Mouse (Mus musculus): Measurements from ENCODE around the gene Nepn.
"Not testable (repeated sequence)": the region's sequence is repeated elsewhere in the genome, so short reads cannot be mapped to it uniquely, and the experiment has no call there.

The Nepn gene

GRCm38 (mm10) chr10:52388922-52389430 is at the start of gene Nepn:
TSS of gene Nepn (plus strand) at chr10:52388972.
- DNase-seq (ENCODE audit: low spot score), result no peak

GRCm38 (mm10) chr10:52343324-52343723 is 45.4 kb upstream of the Nepn start:
- not testable (repeated sequence) for DNase-seq (ENCODE audit: low spot score)

- no peak for DNase-seq (ENCODE audit: low spot score)
Observed at GRCm38 (mm10) chr10:52353184-52353583, 35.6 kb upstream of the Nepn start.

GRCm38 (mm10) chr10:52358467-52358866 is 30.3 kb upstream of the Nepn start, which contains the start of gene Gm26741:
TSS of gene Gm26741 (plus strand) at chr10:52358767.
- no peak for DNase-seq (ENCODE audit: low spot score)

- no peak for DNase-seq (ENCODE audit: low spot score)
Observed at GRCm38 (mm10) chr10:52360241-52360735, 28.5 kb upstream of the Nepn start.

- no peak for DNase-seq (ENCODE audit: low spot score)
Observed at GRCm38 (mm10) chr10:52360862-52361609, 27.7 kb upstream of the Nepn start.

GRCm38 (mm10) chr10:52368376-52368775 is 20.4 kb upstream of the Nepn start:
- DNase-seq (ENCODE audit: low spot score), result no peak

- DNase-seq (ENCODE audit: low spot score), result no peak
Observed at GRCm38 (mm10) chr10:52373834-52374233, 14.9 kb upstream of the Nepn start.

GRCm38 (mm10) chr10:52374651-52375050 is 14.1 kb upstream of the Nepn start:
- DNase-seq (ENCODE audit: low spot score), result no peak

GRCm38 (mm10) chr10:52376422-52376821 is 12.3 kb upstream of the Nepn start:
- no peak for DNase-seq (ENCODE audit: low spot score)

- DNase-seq (ENCODE audit: low spot score), result no peak
Observed at GRCm38 (mm10) chr10:52377813-52378212, 11.0 kb upstream of the Nepn start.

GRCm38 (mm10) chr10:52381321-52381801 is 7.4 kb upstream of the Nepn start:
- DNase-seq (ENCODE audit: low spot score), result peak; percentile 35

- peak; percentile 98 for DNase-seq (ENCODE audit: low spot score)
Observed at GRCm38 (mm10) chr10:52381845-52382591, 6.8 kb upstream of the Nepn start, which contains the start of gene Gopc. TSS of gene Gopc (minus strand) at chr10:52382124.

GRCm38 (mm10) chr10:52383022-52383421 is 5.8 kb upstream of the Nepn start:
- no peak for DNase-seq (ENCODE audit: low spot score)

GRCm38 (mm10) chr10:52383522-52383921 is 5.2 kb upstream of the Nepn start:
- DNase-seq (ENCODE audit: low spot score), result no peak

GRCm38 (mm10) chr10:52384823-52385610 is 3.8 kb upstream of the Nepn start:
- peak; percentile 60 for DNase-seq (ENCODE audit: low spot score)

GRCm38 (mm10) chr10:52387192-52387591 is 1.6 kb upstream of the Nepn start:
- no peak for DNase-seq (ENCODE audit: low spot score)

GRCm38 (mm10) chr10:52389438-52389837 is 666 bp downstream of the Nepn start:
- no peak for DNase-seq (ENCODE audit: low spot score)

GRCm38 (mm10) chr10:52391208-52391607 is 2.4 kb downstream of the Nepn start:
- no peak for DNase-seq (ENCODE audit: low spot score)

GRCm38 (mm10) chr10:52396647-52397046 is 7.9 kb downstream of the Nepn start:
- no peak for DNase-seq (ENCODE audit: low spot score)

- DNase-seq (ENCODE audit: low spot score), result no peak
Observed at GRCm38 (mm10) chr10:52398715-52399114, 9.9 kb downstream of the Nepn start.

- DNase-seq (ENCODE audit: low spot score), result no peak
Observed at GRCm38 (mm10) chr10:52399722-52400121, 10.9 kb downstream of the Nepn start.

Data from layer of hippocampus, adult 11-12 months (tissue).